Mouse (Mus musculus) forelimb bud, embryonic 11.5 days (tissue): ENCODE measurements at regions not wholly inside any gene's neighbourhood (a gene's known extent, or its start where the extent isn't known, plus 50 kb on each side); places are given as distances from the start of the nearest gene placed in this dataset.
"Not testable (repeated sequence)": the region's sequence is repeated elsewhere in the genome, so short reads cannot be mapped to it uniquely, and the experiment has no call there.

Source experiments
- DNase-seq: peaks from one replicate; pipeline ENCODE4 v3.0.0-alpha.2; 2012; ENCODE audit warnings: low read depth, low spot score

- not testable (repeated sequence) for DNase-seq
Measured at GRCm38 (mm10) chr6:47679946-47680345, 84.8 kb upstream of the Ezh2 start.

- not testable (repeated sequence) for DNase-seq
Measured at GRCm38 (mm10) chr6:47672741-47673140, 77.6 kb upstream of the Ezh2 start.

GRCm38 (mm10) chr6:47652880-47653279, 57.7 kb upstream of the Ezh2 start:
- DNase-seq = not testable (repeated sequence)

- DNase-seq = not testable (repeated sequence)
Measured at GRCm38 (mm10) chr6:47651385-47651718, 56.2 kb upstream of the Ezh2 start.

- peak; percentile 100 for DNase-seq
Measured at GRCm38 (mm10) chr6:47650463-47651384, 55.6 kb upstream of the Ezh2 start.

GRCm38 (mm10) chr6:47649961-47650360, 54.8 kb upstream of the Ezh2 start:
- no peak for DNase-seq

GRCm38 (mm10) chr6:47649451-47649931, 54.4 kb upstream of the Ezh2 start:
- DNase-seq = peak; percentile 36

GRCm38 (mm10) chr6:47648899-47649298, 53.8 kb upstream of the Ezh2 start:
- peak; percentile 21 for DNase-seq

GRCm38 (mm10) chr6:47648316-47648715, 53.2 kb upstream of the Ezh2 start:
- DNase-seq = peak; percentile 20

- peak; percentile 24 for DNase-seq
Measured at GRCm38 (mm10) chr6:47647876-47648275, 52.7 kb upstream of the Ezh2 start.

- DNase-seq = peak; percentile 42
Measured at GRCm38 (mm10) chr6:47646731-47647567, 51.8 kb upstream of the Ezh2 start.

- no peak for DNase-seq
Measured at GRCm38 (mm10) chr6:47646022-47646421, 50.9 kb upstream of the Ezh2 start.
